Mouse (Mus musculus) thymus, adult 2 months (tissue): Measurements from ENCODE around the gene Tep1. TPM values are rescaled to one million over a fixed set of nuclear protein-coding genes. Genes with fewer than 3 reads are reported as not detected.

ENCODE experiments used
- DNase-seq: peaks from one replicate; pipeline ENCODE4 v3.0.0; 2021
- H3K27ac ChIP-seq: fragments of 200-500 bp; 2 replicates; pipeline ENCODE4 v1.5.1; 2012; ENCODE audit warnings: low read length, control low read depth; ENCODE audit not compliant: control insufficient read depth, insufficient read depth
- H3K27me3 ChIP-seq: fragments of 200-500 bp; 2 replicates; pipeline ENCODE4 v1.6.1; 2012; ENCODE audit warnings: mild to moderate bottlenecking, low read length, moderate library complexity, mixed read lengths; ENCODE audit not compliant: control insufficient read depth, insufficient read depth
- H3K36me3 ChIP-seq: fragments of 200-500 bp; 2 replicates; pipeline ENCODE4 v1.6.1; 2012; ENCODE audit warnings: mild to moderate bottlenecking, low read length, moderate library complexity; ENCODE audit not compliant: control insufficient read depth, insufficient read depth
- H3K4me1 ChIP-seq: fragments of 200-500 bp; replicated peaks from 2 replicates; pipeline ENCODE4 v1.6.1; 2012; ENCODE audit warnings: low read length; ENCODE audit not compliant: control insufficient read depth, insufficient read depth
- H3K4me3 ChIP-seq: fragments of 200-500 bp; 2 replicates; pipeline ENCODE4 v1.5.1; 2012; ENCODE audit warnings: mild to moderate bottlenecking, low read length, control low read depth, moderate library complexity; ENCODE audit not compliant: control insufficient read depth, insufficient read depth
- CTCF ChIP-seq: fragments of 200-500 bp; IDR thresholded peaks from 2 replicates; pipeline ENCODE4 v1.5.1; 2012; ENCODE audit warnings: mild to moderate bottlenecking, control low read depth, low read length, moderate library complexity, borderline replicate concordance; ENCODE audit not compliant: control insufficient read depth, poor library complexity, insufficient read depth; ENCODE audit errors: extremely low read depth
- POLR2A ChIP-seq: fragments of 200-500 bp; IDR thresholded peaks from 2 replicates; pipeline ENCODE4 v1.6.1; 2012; ENCODE audit warnings: mild to moderate bottlenecking, low read length, control low read depth, moderate library complexity; ENCODE audit not compliant: control insufficient read depth, poor library complexity, insufficient read depth; ENCODE audit errors: extremely low read depth
- WGBS: fragments of 180-500 bp; shearing (Covaris S2); methylation state at CpG from one replicate; pipeline ENCODE4 v1.1.7; 2018; 5-methylcytosine and 5-hydroxymethylcytosine counted together
- polyA plus RNA-seq: library from polyadenylated mRNA; depleted of rRNA; stranded (reverse); fragments of >200 nt; gene quantifications from 2 replicates; pipeline ENCODE4 v1.2.3, GENCODE M21; 2012

Tep1 gene
- polyA plus RNA-seq, 1 experiment: 32.2 TPM

DNA sequence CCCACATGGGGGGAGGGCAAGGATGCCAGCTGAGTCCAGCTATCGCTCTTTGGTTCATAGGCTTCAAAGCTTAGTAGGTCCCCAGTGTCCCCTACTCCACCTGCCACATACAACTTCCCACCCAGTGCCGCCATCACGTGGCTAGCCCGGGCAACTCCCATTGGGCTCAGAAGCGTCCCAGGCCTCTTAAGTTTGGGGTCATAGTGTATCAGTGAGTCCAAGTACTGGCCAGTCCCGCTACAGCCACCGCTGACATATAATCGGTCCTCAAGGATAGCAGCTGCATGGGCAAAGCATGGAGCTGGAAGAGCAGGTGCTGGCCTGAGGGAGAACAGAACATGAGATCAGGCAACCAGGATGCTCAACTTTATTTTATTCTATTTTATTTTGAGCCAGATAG, 21.3 kb upstream of the Tep1 start:
- 94% methylated on average over 8 of the region's 8 CpGs for WGBS
- no peak overlapping the region for H3K27ac ChIP-seq
- DNase-seq: no peak
- no peaks in the 10 kb centered on the region for H3K27me3 ChIP-seq
- no peak for TF ChIP-seq CTCF
- TF ChIP-seq POLR2A: no peak
- H3K36me3 ChIP-seq: no peaks in the 10 kb centered on the region
- peaks cover 7% of the 10 kb centered on the region for H3K4me1 ChIP-seq
- H3K4me3 ChIP-seq: no peak overlapping the region

DNA sequence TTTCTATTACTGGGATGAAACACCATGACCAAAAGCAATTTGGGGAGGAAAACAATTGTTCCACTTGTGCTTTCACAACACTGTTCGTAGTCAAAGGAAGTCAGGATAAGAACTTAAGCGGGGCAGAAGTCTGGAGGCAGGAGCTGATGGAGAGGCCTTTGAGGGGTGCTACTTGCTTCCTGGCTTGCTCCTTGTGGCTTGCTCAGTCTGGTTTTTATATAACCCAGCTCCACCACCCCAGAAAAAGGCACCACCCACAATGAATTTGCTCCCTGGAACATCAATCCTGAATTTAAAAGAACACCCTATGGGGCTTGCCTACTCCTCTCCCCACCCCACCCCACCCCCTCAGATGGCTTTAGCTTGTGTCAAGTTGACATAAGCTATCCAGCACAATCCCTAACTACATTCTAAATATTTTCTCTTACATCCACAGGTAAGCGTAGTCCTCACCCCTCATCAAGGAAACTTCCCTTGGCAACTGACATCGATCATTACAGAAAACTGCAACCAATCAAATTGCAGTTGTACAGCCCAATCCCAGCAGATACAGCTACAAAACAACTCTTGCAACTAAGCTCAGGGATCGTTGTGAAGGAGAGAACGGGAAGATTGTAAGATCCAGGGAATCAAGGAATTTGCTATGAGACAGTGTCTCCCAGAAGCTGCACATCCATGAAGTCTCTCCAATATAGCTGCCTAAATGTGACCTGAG, 6.0 kb upstream of the Tep1 start:
- H3K4me3 ChIP-seq: no peak overlapping the region
- H3K36me3 ChIP-seq: no peaks in the 10 kb centered on the region
- H3K27ac ChIP-seq: no peak overlapping the region
- no peak for DNase-seq
- no peaks in the 10 kb centered on the region for H3K27me3 ChIP-seq
- WGBS: 93% methylated on average over 6 of the region's 6 CpGs
- TF ChIP-seq CTCF (no peak), POLR2A (no peak)
- no peaks in the 10 kb centered on the region for H3K4me1 ChIP-seq

DNA sequence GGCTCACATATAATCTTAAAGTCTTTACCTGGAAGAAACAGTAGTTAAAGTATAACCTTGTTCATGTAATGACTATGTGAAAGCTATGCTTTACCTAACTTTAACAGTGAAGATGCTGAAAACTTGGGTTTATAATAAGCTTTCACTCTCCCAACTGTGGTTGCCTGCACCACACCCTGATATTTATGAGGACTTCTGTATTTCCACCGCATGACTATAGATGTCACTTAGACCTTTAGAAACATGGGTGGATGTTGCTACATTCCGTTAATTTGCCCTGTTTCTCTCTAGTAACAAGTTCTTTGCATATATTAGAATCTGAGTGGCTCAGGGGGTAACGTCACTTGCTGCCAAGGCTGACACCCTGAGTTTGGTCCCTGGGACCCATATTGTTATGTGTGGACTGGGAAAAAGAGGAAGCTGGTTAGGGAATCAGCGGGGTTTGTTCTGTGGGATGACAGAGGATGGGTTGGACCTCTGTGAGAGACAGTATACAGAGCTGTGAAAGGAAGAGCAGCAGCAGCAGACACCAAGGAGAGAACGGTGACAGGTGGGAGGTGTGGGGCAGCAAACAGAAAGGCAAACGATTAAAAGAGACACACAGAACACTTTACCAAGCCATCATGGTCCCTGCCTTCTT, 5.4 kb upstream of the Tep1 start:
- H3K36me3 ChIP-seq: no peaks in the 10 kb centered on the region
- 85% methylated on average over 6 of the region's 6 CpGs for WGBS
- H3K27ac ChIP-seq: no peak overlapping the region
- peaks cover 2% of the 10 kb centered on the region for H3K4me1 ChIP-seq
- TF ChIP-seq POLR2A: no peak
- no peak for TF ChIP-seq CTCF
- no peak overlapping the region for H3K4me3 ChIP-seq
- DNase-seq: no peak
- H3K27me3 ChIP-seq: no peaks in the 10 kb centered on the region

DNA sequence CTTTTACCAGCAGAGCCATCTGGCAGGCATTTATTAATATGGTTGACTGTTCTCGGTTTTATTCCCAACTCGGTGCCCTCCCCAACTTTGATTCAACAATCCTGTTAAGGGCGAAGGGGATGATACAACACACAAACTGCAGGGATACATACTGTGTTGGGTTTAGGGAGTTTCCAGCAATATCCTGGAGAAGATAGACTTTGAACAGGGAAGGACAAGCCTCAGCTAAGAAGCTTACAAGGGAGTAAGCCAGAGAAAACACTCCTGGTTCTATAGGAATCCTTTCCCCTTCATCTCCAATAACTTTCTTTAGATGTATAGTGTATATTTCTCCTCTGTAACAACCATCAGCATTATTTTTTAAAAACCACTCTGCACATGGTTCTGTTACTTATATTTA, 4.8 kb upstream of the Tep1 start:
- H3K36me3 ChIP-seq: no peaks in the 10 kb centered on the region
- H3K27ac ChIP-seq: no peak overlapping the region
- no peak overlapping the region for H3K4me3 ChIP-seq
- no peaks in the 10 kb centered on the region for H3K27me3 ChIP-seq
- WGBS: 96% methylated on average over 3 of the region's 3 CpGs
- H3K4me1 ChIP-seq: peaks cover 3% of the 10 kb centered on the region
- TF ChIP-seq CTCF: no peak
- TF ChIP-seq POLR2A: no peak
- no peak for DNase-seq

DNA sequence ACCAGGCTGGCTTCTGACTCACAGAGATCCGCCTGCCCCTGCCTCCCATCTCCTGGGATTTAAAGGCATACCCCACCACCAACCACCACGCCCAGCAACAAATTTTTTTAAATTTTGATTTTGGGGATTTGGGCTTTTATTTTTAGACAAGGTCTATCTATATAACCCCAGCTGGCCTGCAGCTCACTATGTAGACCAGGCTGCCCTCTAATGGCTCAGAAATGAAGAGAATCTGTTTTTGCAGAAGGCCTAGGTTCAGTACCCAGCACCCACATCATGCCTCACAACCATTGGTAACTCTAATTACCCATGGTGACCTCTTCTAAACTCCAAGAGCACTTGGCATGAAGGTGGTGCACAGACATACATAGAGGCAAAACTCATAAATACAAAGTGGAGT, 924 bp upstream of the Tep1 start:
- no peak for TF ChIP-seq CTCF
- TF ChIP-seq POLR2A: no peak
- no peak for DNase-seq
- Histone ChIP-seq H3K36me3 (no peaks in the 10 kb centered on the region), H3K4me1 (peaks cover 5% of the 10 kb centered on the region), H3K4me3 (no peak overlapping the region), H3K27me3 (no peaks in the 10 kb centered on the region), H3K27ac (no peak overlapping the region)
- WGBS: 92% methylated on average over 2 of the region's 2 CpGs

DNA sequence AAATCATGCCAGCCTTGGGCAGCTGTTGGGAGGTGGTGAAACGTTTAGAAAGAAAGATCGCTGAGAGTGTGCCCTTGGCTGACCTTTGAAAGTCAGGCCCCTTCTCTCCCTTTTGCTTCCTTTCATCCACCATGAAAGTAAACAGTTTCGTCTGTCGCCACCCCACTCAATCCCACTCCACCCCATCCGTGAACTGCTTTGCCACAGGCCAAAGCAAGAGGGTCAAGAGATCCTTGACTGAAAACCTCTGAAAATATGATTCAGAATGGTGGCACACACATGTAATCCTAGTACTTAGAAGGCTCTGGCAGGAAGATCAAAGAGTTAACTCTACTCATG, 414 bp upstream of the Tep1 start:
- DNase-seq: peak; percentile 7
- TF ChIP-seq POLR2A (no peak), CTCF (no peak)
- Histone ChIP-seq H3K36me3 (no peaks in the 10 kb centered on the region), H3K27me3 (no peaks in the 10 kb centered on the region), H3K27ac (no peak overlapping the region), H3K4me3 (peak overlapping the region; percentile 99), H3K4me1 (peaks cover 5% of the 10 kb centered on the region)
- 43% methylated on average over 5 of the region's 5 CpGs for WGBS

DNA sequence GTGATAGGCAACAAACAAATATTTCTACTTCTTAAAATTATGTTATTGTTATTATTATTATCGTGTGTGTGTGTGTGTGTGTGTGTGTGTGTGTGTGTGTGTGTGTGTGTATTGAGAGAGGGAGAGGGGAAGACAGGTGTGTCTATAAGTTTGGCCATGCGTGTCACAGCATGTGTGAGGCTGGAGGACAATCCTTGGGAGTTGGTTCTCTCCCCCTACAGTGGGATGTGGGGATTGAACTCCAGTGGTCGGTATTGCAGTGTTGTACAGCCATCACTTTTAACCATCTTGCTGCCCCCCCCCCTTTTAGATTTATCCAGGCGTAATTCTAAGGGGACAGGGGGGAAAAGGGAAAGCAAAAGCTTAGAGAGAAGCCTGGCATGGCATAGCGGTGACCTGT, 1.7 kb downstream of the Tep1 start:
- Histone ChIP-seq H3K4me1 (peaks cover 5% of the 10 kb centered on the region), H3K4me3 (no peak overlapping the region), H3K36me3 (no peaks in the 10 kb centered on the region), H3K27me3 (no peaks in the 10 kb centered on the region), H3K27ac (no peak overlapping the region)
- WGBS: 92% methylated on average over 5 of the region's 5 CpGs
- TF ChIP-seq CTCF (no peak), POLR2A (no peak)
- no peak for DNase-seq
